Mouse (Mus musculus) brain, embryonic 18.5 days (tissue): ENCODE results near the gene E4f1.
"Not testable (repeated sequence)": the region's sequence is repeated elsewhere in the genome, so short reads cannot be mapped to it uniquely, and the experiment has no call there.

Experiments
- DNase-seq: peaks from one replicate; pipeline ENCODE4 v3.0.0-alpha.2; 2012; ENCODE audit warnings: low read depth, low spot score

The E4f1 gene

DNA sequence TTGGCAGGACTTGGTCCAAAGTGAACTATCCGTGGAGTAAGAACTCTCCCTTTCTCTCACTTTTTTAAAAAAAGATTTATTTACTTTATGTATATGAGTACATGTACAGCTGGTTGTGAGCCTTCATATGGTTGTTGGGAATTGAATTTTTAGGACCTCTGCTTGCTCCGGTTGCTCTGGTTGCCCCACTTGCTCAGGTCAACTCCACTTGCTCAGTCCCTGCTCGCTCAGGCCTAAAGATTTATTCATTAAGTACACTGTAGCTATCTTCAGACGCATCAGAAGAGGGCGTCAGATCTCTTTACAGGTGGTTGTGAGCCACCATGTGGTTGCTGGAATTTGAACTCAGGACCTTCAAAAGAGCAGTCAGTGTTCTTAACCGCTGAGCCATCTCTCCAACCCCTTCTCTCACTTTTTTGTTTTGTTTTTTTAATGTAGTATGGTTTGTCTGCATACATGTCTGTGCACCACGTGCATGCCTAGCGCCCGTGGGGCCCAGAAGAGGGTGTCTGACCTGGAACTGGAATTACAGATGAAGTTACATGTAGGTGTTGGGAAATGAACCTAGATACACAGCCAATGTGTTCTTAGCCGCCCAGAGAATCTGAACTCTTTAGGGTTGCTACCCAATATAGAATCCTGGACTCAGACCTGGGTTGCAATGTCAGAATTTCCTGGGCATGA lies 14.4 kb downstream of the E4f1 start:
- DNase-seq, result not testable (repeated sequence)

DNA sequence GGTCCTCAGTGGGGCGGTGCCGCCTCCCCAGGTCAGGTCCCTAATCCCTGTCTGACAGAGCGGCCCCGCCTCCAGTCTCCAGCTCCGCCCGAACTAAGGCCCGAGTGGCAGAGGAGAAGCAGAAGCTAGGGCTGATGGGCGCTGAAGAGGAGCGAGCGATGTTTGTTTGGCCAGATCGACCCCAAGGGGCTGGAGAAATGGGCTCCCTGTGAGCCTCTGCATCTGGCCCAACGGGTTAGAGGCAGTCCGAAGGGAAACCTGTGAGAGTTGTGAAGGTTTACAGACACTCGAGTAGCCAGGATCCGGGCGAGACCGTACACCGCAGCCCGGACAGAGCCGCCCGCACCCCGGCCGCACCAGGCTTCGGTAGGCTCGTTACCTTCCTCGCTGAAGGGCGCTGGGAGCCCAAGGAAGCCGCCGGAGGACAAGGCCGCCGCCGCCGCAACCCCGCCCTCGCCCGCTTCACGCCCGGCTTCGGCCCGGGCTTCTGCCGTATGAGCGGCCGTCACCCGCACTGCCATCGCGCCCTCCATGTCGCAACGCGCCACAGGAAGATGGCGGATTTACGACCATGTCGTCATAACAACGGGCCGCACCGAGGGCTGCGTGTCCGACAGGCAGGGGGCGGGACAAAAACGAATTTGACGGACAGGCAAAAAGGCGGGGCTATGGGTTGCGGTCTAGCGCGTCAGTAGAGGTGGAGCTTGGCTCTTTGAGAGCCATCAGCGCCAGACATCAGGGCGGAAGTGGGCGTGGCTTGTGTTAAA lies 15.2 kb downstream of the E4f1 start:
- DNase-seq, result peak; percentile 97

DNA sequence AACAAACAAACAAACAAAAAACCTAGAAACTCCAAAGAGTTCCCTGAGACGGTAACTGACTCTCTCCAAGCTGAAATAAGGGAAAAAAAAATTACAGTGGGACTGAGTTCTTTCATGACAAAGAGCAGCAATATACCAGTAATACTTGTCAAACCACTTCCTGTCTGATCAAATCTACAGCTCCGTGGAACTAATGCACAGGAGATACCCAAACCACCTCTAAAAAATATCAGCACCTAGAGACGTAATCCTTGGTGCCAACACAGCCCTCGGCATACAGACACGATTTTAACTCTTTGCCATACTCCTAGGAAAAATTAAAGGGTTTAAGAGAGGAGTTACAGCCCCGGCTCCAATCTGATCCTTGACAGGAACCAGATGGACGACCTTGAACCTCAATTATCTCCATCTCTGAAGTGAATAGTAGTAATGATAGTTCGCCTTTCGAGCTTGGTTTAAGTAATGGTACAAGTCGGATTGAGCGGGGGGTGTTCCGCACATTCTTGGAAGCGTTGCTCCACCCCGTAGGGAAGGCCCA lies 15.8 kb downstream of the E4f1 start:
- no peak for DNase-seq

DNA sequence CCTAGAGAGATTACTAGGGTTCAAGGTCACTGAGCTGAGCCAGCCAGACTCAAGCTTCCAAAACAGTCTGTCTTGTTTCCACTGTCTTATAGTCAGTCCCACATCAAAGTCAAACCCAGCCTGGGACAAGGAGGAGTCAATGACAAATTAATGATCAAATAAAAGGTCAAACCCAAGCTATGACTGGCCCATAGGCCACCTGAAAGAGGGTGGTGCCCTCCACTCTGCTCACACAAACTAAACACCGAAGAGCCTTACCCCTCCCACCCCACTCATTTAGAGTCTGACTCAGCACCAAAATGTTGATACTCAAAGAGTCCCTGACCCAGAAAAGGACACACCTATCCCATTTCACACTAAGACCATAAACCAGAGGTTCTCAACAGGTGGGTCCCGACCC lies 16.7 kb downstream of the E4f1 start:
- DNase-seq, result no peak

DNA sequence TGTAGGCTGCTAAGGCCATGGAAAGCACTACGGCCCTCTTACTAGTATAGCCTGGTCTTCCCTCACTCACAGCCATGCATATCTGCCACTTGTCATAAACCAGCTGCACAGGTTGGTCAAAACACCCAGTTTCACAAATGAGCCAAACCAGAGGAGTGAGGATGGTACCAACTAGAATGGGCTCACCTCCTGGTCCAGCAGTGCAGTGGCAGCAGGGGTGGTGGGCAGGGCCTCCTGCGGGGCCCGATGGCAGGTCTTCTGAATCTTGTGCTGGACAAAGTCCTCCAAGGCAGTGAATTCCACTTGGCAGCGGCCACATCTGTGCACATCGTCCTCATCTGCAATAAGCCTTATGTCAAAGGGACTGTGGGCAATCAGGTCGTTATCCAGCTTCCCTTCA lies 18.9 kb downstream of the E4f1 start:
- no peak for DNase-seq

DNA sequence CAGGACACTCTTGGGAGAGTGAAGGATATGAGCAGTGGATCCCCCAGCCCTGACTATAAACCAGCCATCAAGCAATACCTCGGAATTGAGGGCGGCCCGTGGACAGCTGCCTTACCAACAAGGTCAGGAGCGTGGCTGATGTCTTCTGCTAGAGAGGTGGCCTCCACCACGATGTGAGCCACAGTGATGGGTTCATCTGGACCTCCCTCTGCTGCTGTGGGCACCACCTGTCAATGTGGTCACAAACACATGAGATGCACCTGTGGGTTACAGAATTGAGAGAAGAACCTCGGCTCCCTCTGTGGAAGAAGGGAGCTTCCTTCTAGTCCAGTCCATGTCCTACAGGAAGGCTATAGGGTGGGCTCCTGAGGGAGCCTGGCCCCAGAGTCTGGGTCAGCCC lies 20.6 kb downstream of the E4f1 start:
- no peak for DNase-seq

DNA sequence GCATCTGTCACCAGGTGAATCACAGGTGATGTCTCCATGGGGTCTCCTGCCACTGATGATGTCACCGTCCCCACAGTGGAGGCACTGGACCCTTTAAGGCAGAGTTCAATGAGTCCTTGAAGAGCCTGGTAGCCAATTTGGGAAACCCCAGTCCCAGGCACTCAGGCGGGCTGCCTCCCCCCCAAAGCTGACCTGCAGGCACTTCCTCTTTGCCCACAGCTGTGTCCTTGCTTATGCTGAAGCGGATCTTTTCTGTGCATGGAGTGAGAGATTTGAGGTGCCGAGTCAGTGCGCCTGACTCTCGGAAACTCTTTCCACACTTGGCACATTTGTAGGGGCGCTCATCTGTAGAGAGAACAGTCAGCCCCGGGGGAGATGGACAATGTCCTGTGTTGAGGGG lies 23.5 kb downstream of the E4f1 start:
- no peak for DNase-seq

DNA sequence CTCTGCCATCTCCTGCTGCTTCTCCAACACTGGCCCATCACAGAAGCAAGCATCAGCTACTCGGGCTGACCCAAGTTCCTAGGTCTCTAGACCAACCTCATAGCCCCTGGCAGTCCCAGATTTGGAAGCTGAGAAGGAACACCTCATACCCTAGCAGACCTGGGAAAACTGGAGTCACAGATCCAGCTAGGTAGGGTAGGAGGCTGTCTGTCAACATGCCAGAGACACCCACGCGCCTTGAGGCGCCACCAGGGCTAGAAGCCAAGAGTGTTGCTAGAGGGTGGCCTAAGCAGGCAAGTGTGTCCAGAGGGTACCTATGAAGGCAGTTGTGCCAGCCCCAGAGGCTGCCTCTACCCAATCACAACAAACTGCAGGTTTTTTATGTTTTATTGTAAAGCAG lies 26.7 kb downstream of the E4f1 start:
- no peak for DNase-seq

DNA sequence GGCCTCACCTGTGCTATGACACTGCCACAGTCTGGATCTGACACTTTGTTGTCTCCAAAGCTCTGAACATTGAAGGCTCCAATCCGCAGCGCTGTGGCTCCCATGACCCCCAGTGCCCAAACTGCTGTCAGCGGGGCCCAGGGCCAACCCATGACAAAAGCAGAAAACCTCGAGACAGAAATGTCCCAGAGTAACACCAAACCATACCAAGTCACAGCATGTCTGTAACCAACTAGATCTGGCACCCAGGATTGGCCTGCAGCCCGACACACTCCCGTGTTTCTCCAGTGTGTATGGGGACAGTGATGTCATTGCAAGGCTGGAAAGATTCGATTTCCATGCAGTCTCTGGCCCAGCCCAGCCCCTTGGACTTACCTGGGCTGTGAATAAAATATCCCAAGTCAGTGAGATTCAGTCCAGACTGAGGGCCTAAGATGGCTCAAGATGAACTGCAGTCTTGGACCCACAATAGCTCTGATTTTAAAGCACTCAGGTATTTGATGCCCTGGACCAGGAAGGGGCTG lies 27.4 kb downstream of the E4f1 start, which contains the start of gene Dnase1l2:
Gene Dnase1l2, minus strand, starts transcription at position 474 of the 524 bp plus-strand sequence.
- DNase-seq, result no peak

DNA sequence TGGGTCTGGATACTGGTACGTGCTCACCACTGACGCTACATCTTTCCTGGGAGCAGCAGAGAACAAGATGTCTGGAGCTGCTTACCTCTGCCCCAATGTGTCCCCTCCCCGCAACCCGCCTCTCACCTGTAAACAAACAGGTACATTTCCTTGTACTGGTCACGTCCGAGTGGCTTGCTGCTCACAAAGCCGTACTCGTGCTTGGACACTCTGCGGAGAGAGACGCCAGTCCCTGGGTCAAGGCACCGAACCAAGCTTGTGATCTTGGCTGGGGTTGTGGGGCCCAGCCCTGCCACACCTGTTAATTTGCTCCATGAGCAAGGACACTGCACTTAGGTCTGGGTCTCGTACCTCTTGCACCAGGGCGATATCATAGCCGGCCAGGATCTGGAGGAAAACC lies 28.0 kb downstream of the E4f1 start:
- DNase-seq, result no peak

DNA sequence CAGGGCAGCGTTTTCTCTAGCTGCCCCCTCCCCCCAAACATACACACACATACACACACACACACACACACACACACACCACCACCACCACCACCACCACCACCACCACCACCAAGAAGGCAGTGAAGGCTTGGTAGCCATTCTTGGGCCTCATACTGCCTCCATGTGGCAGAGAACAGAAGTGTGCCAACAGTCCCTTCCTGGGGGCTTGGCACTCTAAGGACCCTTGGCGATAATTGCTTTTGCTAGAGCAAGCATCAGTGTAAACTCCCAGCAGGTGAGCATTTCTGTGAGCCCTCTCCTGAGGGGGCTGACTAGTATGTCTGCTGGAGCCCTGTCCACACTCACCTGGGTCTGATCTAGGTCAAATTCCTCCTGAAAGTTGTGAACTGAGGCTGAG lies 29.0 kb downstream of the E4f1 start:
- DNase-seq, result no peak

DNA sequence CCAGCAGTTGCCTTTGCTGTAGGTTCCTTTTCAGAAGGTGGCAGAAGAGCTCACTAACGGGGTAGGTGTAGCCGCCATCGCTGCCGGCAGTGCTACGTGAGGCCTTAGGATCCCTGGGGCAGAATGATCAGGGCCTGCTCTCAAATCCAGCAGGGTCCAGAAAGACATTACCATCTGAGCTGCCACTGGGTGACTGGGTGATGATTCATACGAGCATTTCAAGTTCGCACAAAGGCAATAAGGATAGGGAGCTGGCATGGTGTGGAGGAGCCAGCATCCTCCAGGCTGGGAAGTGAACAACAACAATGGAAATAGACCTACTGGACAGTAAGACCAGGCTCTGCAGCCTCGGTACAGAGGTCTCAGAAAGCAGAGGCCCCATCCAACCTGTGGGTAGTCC lies 29.7 kb downstream of the E4f1 start:
- DNase-seq, result no peak

DNA sequence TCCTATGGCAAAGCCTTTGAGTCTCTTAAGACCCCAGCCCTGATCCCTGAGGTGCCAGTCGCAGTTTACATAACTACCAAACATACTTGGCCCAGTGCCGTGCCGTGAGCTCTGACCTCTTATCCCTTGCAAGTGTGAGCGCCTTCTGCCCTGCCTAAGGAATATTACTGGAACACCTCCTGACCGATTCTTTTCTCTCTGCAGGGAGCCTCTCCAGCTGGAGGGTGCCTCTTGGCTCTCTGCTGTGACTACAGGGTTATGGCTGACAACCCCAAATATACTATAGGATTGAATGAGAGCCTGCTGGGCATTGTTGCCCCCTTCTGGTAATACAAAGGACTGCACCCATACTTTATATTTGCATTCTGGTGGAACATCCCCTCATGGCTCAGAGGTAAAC lies 33.1 kb downstream of the E4f1 start:
- no peak for DNase-seq

DNA sequence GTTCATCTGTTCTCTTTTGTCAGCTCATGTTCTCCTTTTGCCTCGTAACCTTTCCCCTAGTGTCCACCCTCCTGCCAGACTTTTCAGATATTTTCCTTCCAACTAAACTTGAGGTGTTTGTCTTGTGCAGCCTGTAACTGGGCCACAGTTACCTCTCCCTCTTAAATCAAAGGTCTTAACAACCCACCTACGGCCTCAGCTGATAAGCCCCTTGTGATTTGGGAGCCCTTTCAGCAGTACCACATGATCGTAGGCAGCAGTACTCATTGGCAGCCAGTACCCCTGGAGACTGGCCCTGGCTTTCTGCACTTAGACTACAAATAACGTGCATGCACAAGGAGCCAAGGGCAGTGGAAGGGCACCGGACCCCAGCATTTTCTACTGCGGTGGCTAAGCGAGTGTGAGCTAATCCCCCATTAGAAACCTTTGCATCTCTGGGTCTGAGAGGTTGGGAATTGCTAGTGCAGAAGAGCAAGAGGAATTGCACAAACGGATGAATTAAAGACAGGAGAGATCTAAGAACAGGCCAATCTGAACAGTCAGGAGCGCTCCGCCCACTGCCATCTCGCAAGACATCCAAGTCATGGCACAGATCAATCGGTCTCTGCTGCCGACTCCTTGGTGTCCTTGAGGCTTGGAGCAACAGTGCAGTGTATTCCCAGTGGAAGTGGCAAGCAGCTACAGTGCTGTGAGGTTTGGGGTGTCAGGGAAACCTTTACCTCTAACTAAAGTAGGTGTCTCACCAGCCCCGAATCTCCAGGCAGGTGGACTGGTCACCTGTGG lies 40.7 kb downstream of the E4f1 start:
- DNase-seq, result no peak

DNA sequence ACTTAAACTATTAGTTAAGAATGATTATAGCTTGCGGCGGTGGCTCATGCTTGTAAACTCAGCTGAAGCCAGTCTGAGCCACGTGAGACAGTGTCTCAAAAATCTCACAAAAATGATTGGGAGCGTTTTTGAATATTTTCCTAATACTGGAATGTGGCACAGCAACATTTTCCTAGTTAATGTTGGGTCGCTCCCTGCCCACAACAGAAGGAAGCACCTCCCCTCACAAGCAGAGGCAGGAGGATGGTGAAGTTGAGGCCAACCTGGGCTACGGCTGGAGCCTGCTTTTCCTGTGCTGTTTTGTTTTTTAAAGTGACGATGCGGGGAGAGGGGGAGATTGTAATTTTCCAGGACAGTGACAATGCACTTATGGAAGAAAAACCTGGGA lies 42.9 kb downstream of the E4f1 start:
- no peak for DNase-seq

DNA sequence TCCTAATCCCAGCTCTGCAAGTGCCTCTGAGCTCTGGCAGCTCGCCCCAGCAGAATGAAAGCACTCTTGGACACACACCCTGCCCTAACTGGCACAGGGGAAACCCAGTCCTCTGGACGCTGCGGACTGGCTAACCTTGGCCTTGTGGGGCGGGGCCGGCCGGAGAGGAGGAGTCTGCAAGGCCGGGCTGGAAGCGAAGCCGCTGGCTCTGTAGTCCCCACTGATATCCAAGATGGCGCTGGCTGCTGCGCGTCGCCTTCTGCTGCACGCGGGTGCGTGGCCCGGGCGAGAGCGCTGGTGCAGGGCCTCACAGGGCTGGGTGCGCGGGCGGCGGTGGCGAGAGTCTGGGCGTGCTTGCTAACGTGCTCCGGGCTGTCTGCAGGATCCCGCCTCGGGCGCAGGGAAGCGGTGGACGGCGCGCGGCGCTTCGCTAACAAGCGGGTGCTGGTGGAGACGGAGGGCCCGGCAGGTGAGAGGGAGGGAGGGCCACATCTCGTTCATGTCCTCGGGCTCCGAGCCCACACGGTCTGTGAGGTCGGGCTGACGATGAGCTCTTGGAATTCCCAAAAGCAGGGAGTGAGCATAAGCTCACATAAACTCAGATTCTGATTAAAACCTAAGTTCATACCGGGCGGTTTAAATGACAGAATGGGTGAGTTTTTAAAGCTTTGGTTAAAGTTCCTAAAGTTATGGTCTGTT lies 43.5 kb downstream of the E4f1 start, which contains the start of gene Eci1:
Gene Eci1, plus strand, starts transcription at position 171 of the 699 bp plus-strand sequence.
- DNase-seq, result peak; percentile 70

DNA sequence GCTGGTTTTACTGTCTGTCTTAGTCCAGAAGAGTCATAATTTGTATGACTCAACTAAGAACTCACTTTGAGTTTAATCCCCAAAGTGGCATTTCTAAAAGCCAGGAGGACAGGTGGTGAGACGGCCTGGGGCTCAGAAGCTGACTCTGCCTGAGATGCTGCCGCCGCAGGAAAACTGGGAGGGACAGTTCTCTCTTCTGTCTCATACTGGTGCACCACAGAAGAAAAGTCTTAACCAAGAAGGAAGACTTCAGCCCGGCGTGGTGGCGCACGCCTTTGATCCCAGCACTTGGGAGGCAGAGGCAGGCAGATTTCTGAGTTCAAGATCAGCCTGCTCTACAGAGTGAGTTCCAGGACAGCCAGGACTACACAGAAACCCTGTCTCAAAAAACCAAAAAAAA lies 44.2 kb downstream of the E4f1 start:
- no peak for DNase-seq

DNA sequence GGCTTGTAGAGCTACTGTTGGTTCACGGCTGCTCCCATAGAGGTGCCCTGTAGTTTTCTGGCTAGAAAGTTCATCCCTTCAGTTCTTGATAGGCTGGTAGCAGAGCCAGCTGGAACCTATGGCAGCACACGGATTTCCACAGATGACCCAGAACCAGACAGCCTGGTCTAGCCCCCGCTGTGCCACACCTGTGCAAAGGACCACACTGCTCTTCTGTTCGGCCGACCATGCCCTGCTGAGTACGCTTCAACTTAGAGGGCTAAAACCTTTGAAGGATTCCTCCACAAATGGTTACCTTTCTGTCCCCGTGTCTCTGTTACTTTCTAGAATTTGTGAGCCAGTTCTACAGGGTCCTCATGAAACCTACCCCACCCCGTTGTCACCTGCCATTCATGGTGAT lies 44.8 kb downstream of the E4f1 start:
- DNase-seq, result not testable (repeated sequence)

DNA sequence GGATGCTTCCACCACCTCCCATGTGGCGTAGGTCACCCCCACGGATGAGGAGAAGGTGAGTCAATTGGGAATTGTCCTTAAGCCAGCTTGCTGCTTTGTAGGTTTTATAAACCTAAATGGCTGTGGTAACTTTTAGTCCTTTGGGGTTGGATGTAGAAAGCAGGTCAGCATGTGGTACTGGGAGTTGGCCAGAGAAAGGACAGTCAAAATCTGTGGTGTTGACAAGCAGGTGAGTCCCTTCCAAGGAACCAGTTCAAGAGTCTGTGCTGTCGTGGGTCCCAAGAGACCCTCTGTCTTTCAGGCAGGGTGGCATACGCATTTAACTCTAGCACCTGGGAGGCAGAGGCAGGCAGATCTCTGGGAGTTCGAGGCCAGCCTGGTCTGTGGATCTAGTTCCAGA lies 45.6 kb downstream of the E4f1 start:
- no peak for DNase-seq

DNA sequence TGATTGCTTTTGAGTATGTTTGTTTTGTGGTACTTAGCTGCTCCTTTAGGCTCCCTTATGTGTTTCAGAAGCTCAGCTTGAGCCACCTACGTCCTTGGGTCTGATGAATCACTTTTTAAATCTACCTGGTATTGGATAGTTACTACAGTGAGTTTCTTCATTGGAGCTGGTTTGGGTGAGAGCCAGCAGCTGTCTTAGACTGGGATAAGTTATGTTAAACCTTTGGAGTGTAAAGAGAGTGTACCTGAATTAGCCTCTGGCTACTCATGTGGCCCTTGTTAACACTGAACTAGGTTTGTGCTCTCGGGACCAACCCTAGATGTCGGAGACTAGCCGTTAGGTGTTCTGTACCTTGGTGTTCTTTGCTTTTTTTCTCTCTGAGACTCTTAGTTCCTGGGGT lies 47.0 kb downstream of the E4f1 start:
- DNase-seq, result no peak

DNA sequence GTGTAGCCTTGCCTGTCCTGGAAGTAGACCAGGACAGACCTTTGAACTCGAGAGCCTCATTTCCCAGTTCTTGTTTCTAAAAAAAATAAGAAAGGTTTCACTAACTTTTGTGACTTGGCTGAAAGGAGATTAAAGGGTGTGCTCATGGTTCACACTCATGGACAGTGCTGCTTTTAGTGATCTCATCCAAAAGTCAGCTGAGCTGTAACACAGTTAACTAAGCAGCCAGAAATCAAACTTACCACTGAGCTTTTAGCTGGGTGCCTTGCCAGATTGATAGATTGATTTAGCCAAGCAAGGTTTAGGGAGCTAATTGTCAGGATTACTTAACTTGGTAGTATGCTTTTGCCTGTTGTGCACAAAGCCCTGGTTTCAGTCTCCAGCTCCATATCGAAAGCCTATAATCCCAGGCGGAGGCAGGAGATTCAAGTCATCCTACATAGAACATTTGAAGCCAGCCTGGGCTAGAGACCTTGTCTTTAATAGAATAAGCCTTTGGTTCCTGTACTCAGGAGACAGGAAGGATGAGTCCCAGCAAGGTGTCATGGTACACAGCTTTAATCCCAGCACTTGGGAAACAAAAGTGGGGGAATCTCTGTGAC lies 54.0 kb downstream of the E4f1 start:
- DNase-seq, result no peak
